Mouse (Mus musculus): Measurements from ENCODE around the gene Atrx. TPM values are rescaled to one million over a fixed set of nuclear protein-coding genes. Genes with fewer than 3 reads are reported as not detected.
"Not testable (repeated sequence)": the region's sequence is repeated elsewhere in the genome, so short reads cannot be mapped to it uniquely, and the experiment has no call there.

Gene Atrx
- polyA plus RNA-seq, 1 experiment from 2014 or later = 194 TPM

- H3K36me3 ChIP-seq (replicated peaks) = peaks cover 42% of the 10 kb centered on the region
- 45% methylated on average over 1 of the region's 1 CpGs for WGBS
- no peak for DNase-seq (ENCODE audit: low spot score)
- H3K4me3 ChIP-seq = no peak overlapping the region
- no peak overlapping the region for H3K27ac ChIP-seq (replicated peaks)
- H3K27me3 ChIP-seq (replicated peaks; ENCODE audit: low read depth, poor library complexity, severe bottlenecking) = no peaks in the 10 kb centered on the region; the same call in none of the 2 replicates
- H3K9me3 ChIP-seq = peaks cover 7% of the 10 kb centered on the region; the same call in 1 of the 2 replicates
- H3K4me1 ChIP-seq = 0 out of 2 replicates have a peak, but pooled peaks cover 4% of the 10 kb centered on the region
Observed at GRCm38 (mm10) chrX:105923896-105924295, 5.3 kb downstream of the Atrx start.

GRCm38 (mm10) chrX:105922986-105923385 lies 6.2 kb downstream of the Atrx start:
- not testable (repeated sequence) for H3K4me3 ChIP-seq; DNase-seq (ENCODE audit: low spot score); H3K27ac ChIP-seq (replicated peaks); H3K4me1 ChIP-seq; H3K27me3 ChIP-seq (replicated peaks; ENCODE audit: low read depth, poor library complexity, severe bottlenecking); H3K9me3 ChIP-seq
- H3K36me3 ChIP-seq (replicated peaks) = peaks cover 45% of the 10 kb centered on the region
- 86% methylated on average over 7 of the region's 7 CpGs for WGBS

- DNase-seq (ENCODE audit: low spot score) = no peak
- 85% methylated on average over 2 of the region's 2 CpGs for whole genome bisulfite sequencing
Observed at GRCm38 (mm10) chrX:105921421-105921820, 7.8 kb downstream of the Atrx start.

GRCm38 (mm10) chrX:105911728-105912127 lies 17.5 kb downstream of the Atrx start:
- no peaks in the 10 kb centered on the region for H3K9me3 ChIP-seq
- no peak overlapping the region for H3K27ac ChIP-seq (replicated peaks)
- WGBS = 86% methylated on average over 3 of the region's 3 CpGs
- no peak overlapping the region for H3K4me3 ChIP-seq
- no peak for DNase-seq (ENCODE audit: low spot score)
- H3K27me3 ChIP-seq (replicated peaks; ENCODE audit: low read depth, poor library complexity, severe bottlenecking) = no peaks in the 10 kb centered on the region
- no peaks in the 10 kb centered on the region for H3K4me1 ChIP-seq
- H3K36me3 ChIP-seq (replicated peaks) = no peaks in the 10 kb centered on the region; the same call in 1 of the 2 replicates

More at GRCm38 (mm10) chrX:105921421-105921820, 7.8 kb downstream of the Atrx start:
- Histone ChIP-seq H3K27ac (replicated peaks) (no peak overlapping the region), H3K4me3 (no peak overlapping the region), H3K4me1 (0 out of 2 replicates have a peak, but pooled peaks cover 4% of the 10 kb centered on the region), H3K36me3 (replicated peaks) (peaks cover 40% of the 10 kb centered on the region), H3K9me3 (peaks cover 7% of the 10 kb centered on the region; the same call in 1 of the 2 replicates), H3K27me3 (replicated peaks; ENCODE audit: low read depth, poor library complexity, severe bottlenecking) (no peaks in the 10 kb centered on the region)

DNA sequence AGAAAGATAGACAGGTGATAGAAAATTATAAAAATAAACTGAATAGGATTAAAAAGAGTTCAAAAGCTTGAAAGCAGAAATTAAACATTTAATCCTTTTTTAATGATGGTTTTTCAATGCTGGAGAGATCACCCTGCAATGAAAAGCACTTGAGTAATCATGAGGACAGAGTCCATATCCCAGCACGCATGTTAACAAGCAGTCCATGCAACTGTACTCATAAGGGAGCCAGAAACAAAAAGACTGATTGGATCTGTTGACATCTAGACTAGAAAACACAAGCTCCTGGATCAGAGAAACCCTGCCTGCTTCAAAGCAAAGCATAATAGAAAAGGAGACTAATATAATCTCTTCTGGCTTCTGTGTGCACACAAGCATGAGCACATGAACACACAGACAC lies 27.6 kb downstream of the Atrx start:
- H3K4me1 ChIP-seq = no peaks in the 10 kb centered on the region
- 87% methylated on average over 1 of the region's 1 CpGs for WGBS
- 0 out of 2 replicates have a peak, but pooled peaks cover 10% of the 10 kb centered on the region for H3K27me3 ChIP-seq (replicated peaks; ENCODE audit: low read depth, poor library complexity, severe bottlenecking)
- no peaks in the 10 kb centered on the region for H3K9me3 ChIP-seq
- no peak overlapping the region for H3K27ac ChIP-seq (replicated peaks)
- no peak for DNase-seq (ENCODE audit: low spot score)
- no peak overlapping the region for H3K4me3 ChIP-seq
- H3K36me3 ChIP-seq (replicated peaks) = peaks cover 24% of the 10 kb centered on the region

DNA sequence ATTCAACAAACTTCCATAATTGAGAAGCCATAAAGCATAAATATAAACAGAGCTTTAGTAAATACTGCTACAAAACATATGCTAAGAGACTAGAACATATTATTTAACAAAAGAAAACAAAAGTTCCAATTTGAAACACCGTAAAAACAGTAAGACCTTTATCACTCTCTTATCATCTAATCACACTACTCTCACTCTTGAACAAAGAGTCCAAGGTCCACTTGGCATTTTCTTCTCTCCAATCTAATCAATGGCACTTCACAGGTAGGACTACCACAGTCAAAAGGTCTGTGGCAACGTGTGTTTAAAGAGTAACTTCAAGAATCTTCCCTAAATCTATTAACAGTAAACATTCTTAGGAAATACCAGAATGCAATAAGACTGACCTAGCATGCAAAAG lies 42.3 kb downstream of the Atrx start:
- H3K27me3 ChIP-seq (replicated peaks; ENCODE audit: low read depth, poor library complexity, severe bottlenecking) = 0 out of 2 replicates have a peak, but pooled peaks cover 5% of the 10 kb centered on the region
- no peak overlapping the region for H3K4me3 ChIP-seq
- no peaks in the 10 kb centered on the region for H3K4me1 ChIP-seq
- 87% methylated on average over 2 of the region's 2 CpGs for WGBS
- no peak for DNase-seq (ENCODE audit: low spot score)
- no peaks in the 10 kb centered on the region for H3K9me3 ChIP-seq
- H3K36me3 ChIP-seq (replicated peaks) = peaks cover 21% of the 10 kb centered on the region
- no peak overlapping the region for H3K27ac ChIP-seq (replicated peaks)

GRCm38 (mm10) chrX:105864367-105864766 lies 64.8 kb downstream of the Atrx start:
- no peak overlapping the region for H3K4me3 ChIP-seq
- 81% methylated on average over 5 of the region's 5 CpGs for WGBS
- peaks cover 17% of the 10 kb centered on the region for H3K27me3 ChIP-seq (replicated peaks; ENCODE audit: low read depth, poor library complexity, severe bottlenecking)
- H3K9me3 ChIP-seq = no peaks in the 10 kb centered on the region
- no peaks in the 10 kb centered on the region for H3K4me1 ChIP-seq
- H3K36me3 ChIP-seq (replicated peaks) = peaks cover 28% of the 10 kb centered on the region
- DNase-seq (ENCODE audit: low spot score) = peak; percentile 8
- H3K27ac ChIP-seq (replicated peaks) = no peak overlapping the region

DNA sequence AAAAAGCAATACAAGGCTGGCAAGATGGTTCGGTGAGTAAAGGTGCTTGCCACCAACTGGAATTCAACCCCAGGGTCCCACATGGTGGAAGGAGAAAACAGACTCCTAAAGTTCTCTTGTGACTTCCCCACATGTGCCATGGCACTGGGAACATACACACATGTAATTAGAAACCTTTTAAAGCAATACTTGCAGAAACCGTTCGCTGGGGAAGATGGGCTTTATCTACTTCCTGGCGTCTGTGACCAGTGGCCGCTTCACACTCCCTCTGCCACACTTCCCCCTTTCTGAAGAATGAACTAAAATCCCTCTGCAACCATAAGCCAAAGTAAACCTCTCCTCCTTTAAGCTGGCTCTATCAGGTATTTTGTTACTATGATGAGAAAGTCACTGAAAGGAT lies 104.7 kb downstream of the Atrx start:
- 85% methylated on average over 5 of the region's 5 CpGs for WGBS
- DNase-seq (ENCODE audit: low spot score) = no peak
- Histone ChIP-seq H3K36me3 (replicated peaks) (peaks cover 60% of the 10 kb centered on the region), H3K4me3 (no peak overlapping the region), H3K9me3 (no peaks in the 10 kb centered on the region), H3K4me1 (no peaks in the 10 kb centered on the region), H3K27me3 (replicated peaks; ENCODE audit: low read depth, poor library complexity, severe bottlenecking) (peaks cover 42% of the 10 kb centered on the region), H3K27ac (replicated peaks) (no peak overlapping the region)

DNA sequence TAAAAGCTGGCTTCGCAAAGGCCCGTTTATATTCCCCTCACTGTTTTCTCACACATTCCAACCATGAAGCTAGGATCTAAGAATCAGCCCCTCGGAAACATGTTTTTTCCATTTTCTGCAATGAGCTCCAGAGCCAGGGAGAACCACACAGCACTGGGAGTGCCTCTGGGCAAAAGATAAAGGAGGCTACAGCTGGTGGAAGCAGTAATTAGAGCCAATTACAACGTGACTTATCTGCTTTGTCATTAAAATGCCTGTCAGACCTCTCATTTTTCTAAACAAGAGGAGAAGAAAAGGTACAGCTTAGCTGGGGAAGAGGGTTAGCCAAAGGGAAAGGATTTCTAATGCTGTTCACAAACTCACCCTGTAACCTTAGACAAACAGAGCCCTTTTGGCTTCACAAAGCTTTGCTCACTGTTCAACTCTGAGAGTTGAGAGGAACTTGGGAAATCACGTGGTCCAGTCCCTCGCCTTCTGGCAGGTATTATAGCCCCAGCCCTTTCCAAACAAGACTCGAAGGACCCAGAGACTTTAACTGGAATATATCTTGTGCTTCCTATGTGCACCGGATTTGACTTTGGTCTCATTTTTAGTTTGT lies 134.3 kb downstream of the Atrx start:
- Histone ChIP-seq H3K4me1 (no peaks in the 10 kb centered on the region), H3K36me3 (replicated peaks) (peaks cover 12% of the 10 kb centered on the region), H3K27ac (replicated peaks) (no peak overlapping the region), H3K4me3 (no peak overlapping the region), H3K27me3 (replicated peaks; ENCODE audit: low read depth, poor library complexity, severe bottlenecking) (peaks cover 71% of the 10 kb centered on the region), H3K9me3 (no peaks in the 10 kb centered on the region)
- 47% methylated on average over 8 of the region's 8 CpGs for WGBS
- no peak for DNase-seq (ENCODE audit: low spot score)

DNA sequence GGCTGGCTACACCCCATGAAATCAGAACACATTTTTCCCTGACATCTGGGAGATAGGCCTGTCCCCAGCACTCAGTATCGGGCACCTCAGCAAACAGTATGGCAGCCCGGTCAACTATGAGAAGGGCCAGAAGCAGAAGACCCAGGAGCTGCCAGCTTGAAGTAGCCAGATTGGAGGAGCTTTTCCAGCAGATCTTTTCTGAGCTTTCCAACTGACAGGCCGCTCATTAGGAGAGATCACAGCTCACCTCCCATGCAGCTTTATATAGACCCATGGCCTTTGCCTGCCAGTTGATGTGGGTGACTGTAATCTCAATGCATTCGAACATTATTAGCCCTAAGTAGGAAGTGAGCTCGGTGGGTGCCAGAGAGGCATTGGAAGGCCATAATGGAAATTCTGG lies 155.9 kb downstream of the Atrx start:
- H3K9me3 ChIP-seq = no peaks in the 10 kb centered on the region
- H3K4me3 ChIP-seq = no peak overlapping the region
- no peaks in the 10 kb centered on the region for H3K36me3 ChIP-seq (replicated peaks)
- DNase-seq (ENCODE audit: low spot score) = no peak
- no peaks in the 10 kb centered on the region for H3K4me1 ChIP-seq
- H3K27ac ChIP-seq (replicated peaks) = no peak overlapping the region
- H3K27me3 ChIP-seq (replicated peaks; ENCODE audit: low read depth, poor library complexity, severe bottlenecking) = peaks cover 85% of the 10 kb centered on the region
- WGBS = 89% methylated on average over 5 of the region's 5 CpGs

- no peak overlapping the region for H3K27ac ChIP-seq (replicated peaks)
- H3K9me3 ChIP-seq = no peaks in the 10 kb centered on the region
- no peaks in the 10 kb centered on the region for H3K36me3 ChIP-seq (replicated peaks)
- DNase-seq (ENCODE audit: low spot score) = no peak
- peaks cover 97% of the 10 kb centered on the region for H3K27me3 ChIP-seq (replicated peaks; ENCODE audit: low read depth, poor library complexity, severe bottlenecking)
- WGBS = 75% methylated on average over 3 of the region's 3 CpGs
- no peak overlapping the region for H3K4me3 ChIP-seq
- H3K4me1 ChIP-seq = peaks cover 13% of the 10 kb centered on the region
Observed at GRCm38 (mm10) chrX:105767932-105768331, 161.3 kb downstream of the Atrx start.

DNA sequence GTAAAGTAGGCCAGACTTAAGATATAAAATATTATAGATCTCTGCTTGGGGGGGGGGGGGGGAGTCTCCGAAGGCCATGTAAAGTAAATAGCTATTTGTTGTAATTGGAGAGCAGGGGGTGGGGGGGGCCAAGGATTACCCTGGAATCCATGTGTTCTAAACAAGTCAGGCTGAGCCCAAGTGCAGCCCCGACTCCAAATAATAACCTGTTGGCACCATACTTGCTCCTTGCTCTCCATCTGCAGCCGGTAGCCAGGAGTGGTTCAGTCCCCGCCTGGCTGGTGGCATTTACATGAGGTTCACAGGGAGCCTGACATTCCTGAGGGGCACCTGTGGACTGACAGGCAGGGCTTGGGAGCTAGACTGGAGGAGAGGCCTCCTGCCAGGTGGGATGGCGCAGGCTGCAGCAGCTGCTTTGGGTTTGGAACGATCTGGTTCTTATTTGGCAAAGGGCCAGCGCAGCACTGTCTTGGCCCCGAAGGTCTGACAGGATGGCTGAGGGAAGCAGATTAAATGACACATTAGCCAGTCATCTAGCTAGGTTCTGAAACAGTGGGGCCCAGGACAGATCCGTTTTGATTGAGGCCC lies 161.9 kb downstream of the Atrx start:
- Histone ChIP-seq H3K36me3 (replicated peaks) (no peaks in the 10 kb centered on the region), H3K27me3 (replicated peaks; ENCODE audit: low read depth, poor library complexity, severe bottlenecking) (peaks cover 97% of the 10 kb centered on the region), H3K4me3 (no peak overlapping the region), H3K4me1 (peaks cover 13% of the 10 kb centered on the region), H3K27ac (replicated peaks) (no peak overlapping the region), H3K9me3 (no peaks in the 10 kb centered on the region)
- peak; percentile 59 for DNase-seq (ENCODE audit: low spot score)
- 32% methylated on average over 9 of the region's 9 CpGs for WGBS

- peak; percentile 9 for DNase-seq (ENCODE audit: low spot score)
- WGBS = 23% methylated on average over 6 of the region's 6 CpGs
- Histone ChIP-seq H3K27ac (replicated peaks) (no peak overlapping the region), H3K36me3 (replicated peaks) (no peaks in the 10 kb centered on the region), H3K9me3 (no peaks in the 10 kb centered on the region), H3K4me3 (no peak overlapping the region), H3K4me1 (peaks cover 13% of the 10 kb centered on the region), H3K27me3 (replicated peaks; ENCODE audit: low read depth, poor library complexity, severe bottlenecking) (peaks cover 99% of the 10 kb centered on the region)
Observed at GRCm38 (mm10) chrX:105766013-105766412, 163.2 kb downstream of the Atrx start.

Data from embryonic facial prominence, embryonic 10.5 days (tissue).